Mouse (Mus musculus) liver, embryonic 14.5 days (tissue): ENCODE results near the gene Sh2d5. TPM values are rescaled to one million over a fixed set of nuclear protein-coding genes. Genes with fewer than 3 reads are reported as not detected.

ENCODE experiments used
- ATAC-seq: fragments of 200-750 bp; cut with Nextera tagmentation; 2 replicates; pipeline ENCODE4 v1.8.0; 2017; ENCODE audit warnings: moderate number of reproducible peaks, mild to moderate bottlenecking, moderate library complexity; ENCODE audit not compliant: insufficient read depth
- DNase-seq, 3 experiments: peaks; one replicate each; pipeline ENCODE4 v3.0.0-alpha.2; 2012 to 2013; ENCODE audit warnings: low read depth in 3 of 3, low spot score in 3 of 3
- H3K27ac ChIP-seq: fragments of 300-500 bp; sonication (generic); 2 replicates; pipeline ENCODE4 v1.5.1; 2014; ENCODE audit warnings: moderate library complexity, mild to moderate bottlenecking, control low read depth, inconsistent platforms
- H3K27me3 ChIP-seq: fragments of 300-500 bp; sonication (generic); 2 replicates; pipeline ENCODE4 v1.6.1; 2014; ENCODE audit warnings: mild to moderate bottlenecking, low read length, moderate library complexity; ENCODE audit not compliant: control insufficient read depth, insufficient read depth
- H3K36me3 ChIP-seq: fragments of 300-500 bp; sonication (generic); replicated peaks from 2 replicates; pipeline ENCODE4 v1.6.1; 2014; ENCODE audit warnings: low read depth; ENCODE audit not compliant: control insufficient read depth, insufficient read depth
- H3K4me1 ChIP-seq, 2 experiments: fragments of 200-500 bp in 1 of 2; fragments of 300-500 bp in 1 of 2; sonication (generic) in 1 of 2; replicated peaks; 2 replicates each; pipeline ENCODE4 v1.6.1; 2012 to 2014; ENCODE audit warnings: antibody characterized with exemption in 1 of 2, inconsistent platforms in 1 of 2, low read length in 1 of 2; ENCODE audit not compliant: control insufficient read depth in 2 of 2, insufficient read depth in 2 of 2
- H3K4me2 ChIP-seq: fragments of 300-500 bp; sonication (generic); 2 replicates; pipeline ENCODE4 v1.6.1; 2014; ENCODE audit warnings: low read depth, mild to moderate bottlenecking, control low read depth, moderate library complexity
- H3K4me3 ChIP-seq, 2 experiments: fragments of 200-500 bp in 1 of 2; fragments of 300-500 bp in 1 of 2; sonication (generic) in 1 of 2; 2 replicates each; pipeline ENCODE4 v1.5.1; 2012 to 2014; ENCODE audit warnings: low read depth in 2 of 2, low read length in 2 of 2, mild to moderate bottlenecking in 2 of 2, control low read depth in 1 of 2, inconsistent platforms in 1 of 2, moderate library complexity in 1 of 2; ENCODE audit not compliant: insufficient read depth in 1 of 2
- H3K9ac ChIP-seq: fragments of 300-500 bp; sonication (generic); replicated peaks from 2 replicates; pipeline ENCODE4 v1.6.1; 2014; ENCODE audit warnings: mild to moderate bottlenecking, control low read depth, moderate library complexity
- H3K9me3 ChIP-seq: fragments of 300-500 bp; sonication (generic); 2 replicates; pipeline ENCODE4 v1.6.1; 2016; ENCODE audit warnings: low read length, mixed read lengths; ENCODE audit not compliant: control insufficient read depth
- CTCF ChIP-seq: IDR thresholded peaks from 2 replicates; pipeline ENCODE4 v1.5.1; 2016; ENCODE audit warnings: antibody characterized with exemption, low read depth, control low read depth
- EP300 ChIP-seq: IDR thresholded peaks from 2 replicates; pipeline ENCODE4 v1.6.1; 2016; ENCODE audit warnings: antibody characterized with exemption, low read depth
- WGBS: fragments of 180-500 bp; shearing (Covaris S2); extraction: QIAGEN DNeasy Blood & Tissue Kit; methylation state at CpG from one replicate; pipeline ENCODE4 v1.1.7; 2014; ENCODE audit not compliant: insufficient replicate concordance; 5-methylcytosine and 5-hydroxymethylcytosine counted together
- polyA plus RNA-seq, 2 experiments: library from polyadenylated mRNA; depleted of rRNA in 1 of 2; stranded (reverse) in 1 of 2; unstranded in 1 of 2; fragments of >200 nt; fragmentation: Nextera tagmentation in 1 of 2; extraction: Ambion mirVana in 1 of 2; gene quantifications; 2 replicates each; pipeline versions ENCODE4 v1.2.1 to v1.2.3; 2012 to 2014

Sh2d5 gene
- polyA plus RNA-seq, 2 experiments = 0.47 to 1.2 TPM

GRCm38 (mm10) chr4:138292028-138292427 lies 41.8 kb downstream of the Sh2d5 start:
- Histone ChIP-seq H3K36me3 (no peaks in the 10 kb centered on the region), H3K27me3 (no peaks in the 10 kb centered on the region), H3K9me3 (no peaks in the 10 kb centered on the region), H3K27ac (no peak overlapping the region), H3K9ac (no peak overlapping the region), H3K4me3 (no peak overlapping the region), H3K4me2 (no peak overlapping the region), H3K4me1 (no peaks in the 10 kb centered on the region)
- TF ChIP-seq CTCF (no peak), EP300 (no peak)
- WGBS = 78% methylated on average over 13 of the region's 13 CpGs
- DNase-seq = no peak
- ATAC-seq = no peak

GRCm38 (mm10) chr4:138293261-138293948 lies 43.2 kb downstream of the Sh2d5 start:
- Histone ChIP-seq H3K4me3 (no peak overlapping the region), H3K4me1 (no peaks in the 10 kb centered on the region), H3K27me3 (no peaks in the 10 kb centered on the region), H3K9me3 (no peaks in the 10 kb centered on the region), H3K4me2 (no peak overlapping the region), H3K36me3 (no peaks in the 10 kb centered on the region), H3K9ac (no peak overlapping the region), H3K27ac (no peak overlapping the region)
- ATAC-seq = no peak
- TF ChIP-seq CTCF (no peak), EP300 (no peak)
- DNase-seq = no peak
- WGBS = 64% methylated on average over 18 of the region's 18 CpGs

GRCm38 (mm10) chr4:138293949-138294550 lies 43.8 kb downstream of the Sh2d5 start:
- DNase-seq (no peak), ATAC-seq (no peak)
- TF ChIP-seq CTCF = no peak
- no peak for TF ChIP-seq EP300
- no peak overlapping the region for H3K27ac ChIP-seq
- no peak overlapping the region for H3K4me2 ChIP-seq
- H3K27me3 ChIP-seq = no peaks in the 10 kb centered on the region
- 78% methylated on average over 11 of the region's 14 CpGs for WGBS
- no peak overlapping the region for H3K4me3 ChIP-seq
- H3K36me3 ChIP-seq = no peaks in the 10 kb centered on the region
- H3K9ac ChIP-seq = no peak overlapping the region
- H3K9me3 ChIP-seq = no peaks in the 10 kb centered on the region
- no peaks in the 10 kb centered on the region for H3K4me1 ChIP-seq

GRCm38 (mm10) chr4:138301271-138301780 lies 51.1 kb downstream of the Sh2d5 start:
- Histone ChIP-seq H3K27me3 (no peaks in the 10 kb centered on the region), H3K4me3 (no peak overlapping the region), H3K9me3 (no peaks in the 10 kb centered on the region), H3K27ac (no peak overlapping the region), H3K36me3 (no peaks in the 10 kb centered on the region), H3K4me2 (no peak overlapping the region), H3K9ac (no peak overlapping the region), H3K4me1 (peaks cover 4 to 17% of the 10 kb centered on the region in 2 experiments)
- WGBS = 70% methylated on average over 10 of the region's 10 CpGs
- TF ChIP-seq EP300 (no peak), CTCF (no peak)
- no peak for DNase-seq
- ATAC-seq = no peak

GRCm38 (mm10) chr4:138303011-138303410 lies 52.8 kb downstream of the Sh2d5 start:
- peak overlapping the region; percentile 79 for H3K4me2 ChIP-seq
- H3K9me3 ChIP-seq = no peaks in the 10 kb centered on the region
- DNase-seq (no peak), ATAC-seq (no peak)
- peaks cover 8% of the 10 kb centered on the region for H3K36me3 ChIP-seq
- no peak overlapping the region for H3K4me3 ChIP-seq
- no peak overlapping the region for H3K27ac ChIP-seq
- 90% methylated on average over 3 of the region's 3 CpGs for WGBS
- H3K4me1 ChIP-seq = peaks cover 4 to 17% of the 10 kb centered on the region in 2 experiments
- no peak overlapping the region for H3K9ac ChIP-seq
- TF ChIP-seq CTCF (no peak), EP300 (no peak)
- no peaks in the 10 kb centered on the region for H3K27me3 ChIP-seq
